Mouse (Mus musculus): ENCODE data around the gene Arpc1b.

- TF ChIP-seq CTCF (conservative IDR thresholded peaks at IDR 0.05; ENCODE audit: low read length), result peak; percentile 78
- no peak for TF ChIP-seq POU5F1 (IDR thresholded peaks at IDR 0.05; ENCODE audit: borderline replicate concordance, low read length)
- no peak for TF ChIP-seq NANOG (IDR thresholded peaks at IDR 0.05; ENCODE audit: borderline replicate concordance, low read length)
Observed at GRCm38 (mm10) chr5:145119385-145119784, 5.4 kb downstream of the Arpc1b start.
